Mouse (Mus musculus) kidney, postnatal 25 days (tissue): ENCODE measurements at regions not wholly inside any gene's neighbourhood (a gene's known extent, or its start where the extent isn't known, plus 50 kb on each side); places are given as distances from the start of the nearest gene placed in this dataset.

Experiments used
- DNase-seq, 2 experiments: peaks; one replicate each; pipeline ENCODE4 v3.0.0; 2021; ENCODE audit warnings: mixed read lengths in 2 of 2

DNA sequence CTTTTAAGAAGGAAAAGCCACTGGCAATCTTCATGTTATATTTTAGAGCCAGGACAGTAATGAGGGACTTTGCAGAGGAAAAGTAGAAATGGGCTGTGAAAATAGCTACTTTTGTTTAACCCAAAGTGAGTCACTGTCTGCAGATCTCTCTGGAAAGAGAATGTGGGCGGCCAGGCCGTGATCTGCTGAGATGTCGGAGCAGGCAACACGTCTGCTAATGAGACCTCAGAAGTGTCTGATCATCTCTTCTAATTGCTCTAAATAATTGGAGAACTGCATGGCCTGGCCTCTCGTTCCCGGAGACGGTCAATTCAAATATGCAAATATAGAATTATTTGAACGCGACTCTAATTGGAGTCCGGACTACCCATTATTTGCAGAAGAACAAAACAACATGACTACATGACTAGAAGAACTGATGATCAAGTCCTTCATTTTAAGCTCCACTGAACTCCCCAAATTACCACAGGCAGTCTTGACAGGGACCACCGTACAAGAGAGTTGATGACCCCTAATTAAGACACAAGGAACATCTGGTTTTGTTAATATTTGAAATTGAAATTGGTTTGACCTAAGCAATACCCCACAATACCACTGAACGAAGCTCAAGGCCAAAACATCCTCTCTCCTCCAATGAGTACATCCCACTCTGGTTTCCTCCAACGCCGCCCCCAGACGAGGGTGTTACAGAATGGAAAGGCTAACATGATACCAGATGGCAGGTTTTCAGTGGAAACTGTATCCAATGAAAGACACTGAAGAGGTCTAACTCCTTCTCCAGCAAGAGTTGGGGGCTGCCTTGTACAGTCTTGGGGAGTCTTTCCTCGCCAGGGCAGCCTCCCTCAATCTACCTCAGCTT lies 290.4 kb upstream of the Runx1 start:
- no peak for DNase-seq

DNA sequence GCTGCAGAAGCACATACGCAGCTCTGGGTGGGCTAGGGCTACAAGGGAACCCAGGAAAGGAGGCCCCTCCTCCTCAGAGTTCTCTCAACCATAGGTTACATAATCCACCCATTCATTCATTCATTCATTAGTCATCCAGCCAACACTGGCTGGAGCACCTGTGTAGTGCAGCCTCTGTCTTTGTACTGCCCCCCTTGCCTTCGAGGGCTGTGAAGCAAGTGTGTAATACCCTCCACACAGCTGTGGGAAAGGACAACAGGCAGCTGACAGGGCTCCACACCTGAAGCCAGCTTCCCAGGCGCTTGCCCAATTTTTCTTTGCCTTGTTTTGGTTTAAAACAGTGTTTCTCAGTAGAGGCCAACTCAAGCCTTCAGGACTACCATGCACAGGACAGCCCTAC lies 285.0 kb upstream of the Runx1 start:
- no peak for DNase-seq

DNA sequence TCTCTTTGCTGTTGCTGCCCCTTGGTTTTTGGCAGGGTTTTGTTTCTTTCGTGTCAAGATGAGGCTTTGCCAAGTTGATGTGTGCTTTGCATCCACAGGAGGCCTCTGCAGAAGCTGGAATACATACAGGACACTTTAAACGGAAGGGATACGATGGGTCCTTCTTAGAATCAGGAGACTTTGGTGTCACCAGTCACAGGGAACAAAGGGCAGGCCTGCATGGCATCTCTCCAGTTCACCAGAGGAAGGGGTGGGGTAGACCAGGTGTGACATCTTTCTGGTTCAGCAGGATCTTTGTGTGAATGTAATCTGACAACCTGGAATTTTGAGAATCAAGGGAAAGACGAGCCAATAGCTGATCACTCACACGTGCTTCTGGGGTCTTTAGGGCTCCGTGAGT lies 284.5 kb upstream of the Runx1 start:
- DNase-seq: no peak

DNA sequence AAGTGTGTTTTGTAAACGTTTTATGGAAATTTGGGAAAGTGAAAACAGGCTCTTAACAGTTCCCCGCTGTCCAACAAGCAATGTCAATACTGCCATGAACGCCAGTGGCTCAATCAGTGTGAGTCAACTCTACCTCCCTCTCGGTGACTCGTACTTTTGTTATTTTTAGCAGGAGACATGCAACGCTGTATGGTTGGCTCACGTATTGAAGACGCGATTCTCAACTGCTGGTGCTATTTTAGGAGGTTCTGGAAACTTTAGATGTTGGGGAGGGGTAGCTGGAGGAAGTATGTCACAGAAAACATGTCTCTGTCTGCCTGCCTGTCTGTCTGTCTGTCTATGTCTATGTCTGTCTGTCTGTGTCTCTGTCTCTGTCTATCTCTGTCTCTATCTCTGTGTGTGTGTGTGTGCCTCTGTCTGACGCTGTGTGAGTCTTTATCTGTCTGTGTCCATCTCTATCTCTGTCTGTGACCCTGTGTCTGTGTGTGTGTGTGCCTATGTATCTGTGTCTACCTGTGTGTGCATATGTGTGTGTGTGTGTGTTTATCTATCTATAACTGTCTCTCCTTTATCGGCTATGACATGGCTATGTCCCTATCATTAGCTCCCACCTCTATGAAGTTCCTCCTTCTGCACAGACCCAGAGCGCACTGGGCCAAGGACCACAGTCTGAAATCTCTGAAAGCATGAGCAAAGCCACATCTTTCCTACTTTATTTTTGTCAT lies 283.9 kb upstream of the Runx1 start:
- no peak for DNase-seq

DNA sequence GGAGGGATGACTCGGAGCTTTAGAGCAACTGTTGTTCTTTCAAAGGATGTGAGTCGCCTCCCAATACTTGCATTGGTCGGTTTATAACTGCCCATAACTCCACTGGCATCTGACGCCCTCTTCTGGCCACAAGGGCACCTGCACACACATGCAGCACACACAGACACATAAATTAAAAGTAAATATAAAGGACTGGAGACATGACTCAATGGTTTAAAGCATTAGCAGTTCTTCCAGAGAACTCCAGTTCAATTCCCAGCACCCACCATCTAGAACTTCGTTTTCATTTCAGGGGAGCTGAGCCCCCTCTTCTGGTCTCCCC lies 281.5 kb upstream of the Runx1 start:
- no peak for DNase-seq

DNA sequence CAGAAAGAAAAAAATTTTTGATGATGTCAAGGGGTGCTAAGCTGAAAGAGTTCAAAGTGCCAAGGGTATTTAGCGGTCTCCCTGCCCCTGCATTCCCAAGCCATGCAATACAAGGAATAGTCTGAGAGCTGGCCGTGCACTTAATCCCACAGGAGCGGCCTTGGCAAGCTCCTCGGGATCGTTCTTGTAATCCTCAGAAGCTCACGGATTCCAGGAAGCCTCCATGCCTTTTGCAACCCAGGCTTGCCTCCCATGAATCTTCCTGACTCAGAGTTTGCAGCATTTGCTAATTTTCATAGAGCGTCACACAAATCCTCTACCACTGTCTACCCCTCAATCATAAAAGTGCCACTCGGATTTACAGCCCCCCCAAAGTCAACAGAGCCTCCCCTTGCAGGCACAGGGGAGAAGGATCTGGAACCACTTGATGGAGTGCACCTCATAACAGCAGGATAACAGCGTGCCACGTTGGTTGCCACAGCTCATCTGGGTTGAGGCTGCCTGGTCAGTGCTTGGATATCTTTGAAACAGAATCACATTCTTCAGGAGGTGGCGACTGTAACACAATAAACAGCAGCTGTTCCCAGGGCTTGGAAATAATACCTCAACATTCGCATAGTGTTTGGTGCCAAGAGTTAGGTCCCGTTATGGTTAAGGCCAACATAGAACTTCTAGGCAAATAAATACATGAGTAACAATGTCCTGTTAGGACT lies 281.0 kb upstream of the Runx1 start:
- DNase-seq: peak; percentile 24 to 50

DNA sequence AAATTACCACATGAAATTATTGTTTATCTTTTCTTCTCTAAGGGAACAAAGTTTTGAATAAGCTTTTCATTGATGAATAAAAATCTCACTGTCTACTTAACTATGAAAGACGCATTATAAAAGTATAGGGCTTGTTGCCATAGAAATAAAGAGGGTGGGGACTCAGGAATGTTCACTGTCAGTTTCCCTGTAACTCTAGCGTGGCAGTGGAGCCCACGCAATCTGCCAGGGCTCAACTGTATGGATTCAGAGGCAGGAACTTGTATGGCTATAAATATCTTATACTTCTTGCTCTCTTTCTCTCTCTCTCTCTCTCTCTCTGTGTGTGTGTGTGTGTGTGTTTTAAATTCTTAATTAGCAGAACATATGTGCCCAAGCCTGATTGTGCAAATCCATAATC lies 276.2 kb upstream of the Runx1 start:
- DNase-seq: no peak

DNA sequence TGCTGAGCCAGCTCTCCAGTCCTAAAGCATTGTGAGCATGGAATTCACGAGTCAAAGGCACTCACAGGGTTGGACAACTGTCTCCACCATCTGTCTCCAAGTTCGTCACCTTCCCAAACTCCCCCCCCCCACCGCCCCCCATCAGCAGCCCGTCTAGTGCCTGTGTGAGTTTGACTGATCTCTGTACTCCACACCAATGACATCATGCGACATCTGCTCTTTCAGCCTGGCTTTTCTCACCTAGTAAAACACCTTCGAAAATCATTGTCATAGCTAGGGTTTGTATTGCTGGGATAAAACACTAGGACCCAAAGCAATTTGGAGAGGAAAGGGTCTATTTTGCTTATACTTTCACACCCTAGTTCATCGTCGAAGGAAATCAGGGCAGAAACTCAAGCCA lies 272.1 kb upstream of the Runx1 start:
- DNase-seq: no peak

DNA sequence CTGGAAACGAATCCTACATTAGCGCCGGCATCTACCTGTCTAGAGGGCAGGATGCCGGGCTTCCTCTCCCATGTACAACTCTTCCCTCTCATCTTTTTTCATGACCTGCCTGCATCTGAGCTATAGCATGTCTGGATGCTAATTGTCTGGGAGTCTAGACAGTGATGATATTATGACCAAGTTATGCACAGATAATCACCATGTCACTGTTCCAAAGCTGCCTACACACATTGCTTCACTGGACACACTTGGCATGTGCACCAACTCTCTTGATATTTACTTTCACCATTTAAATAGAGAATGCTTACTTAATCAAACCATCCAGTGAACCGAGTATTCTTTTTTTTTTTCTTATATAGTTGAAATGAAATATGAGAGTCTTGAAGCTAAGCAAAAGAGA lies 270.2 kb upstream of the Runx1 start:
- no peak for DNase-seq

DNA sequence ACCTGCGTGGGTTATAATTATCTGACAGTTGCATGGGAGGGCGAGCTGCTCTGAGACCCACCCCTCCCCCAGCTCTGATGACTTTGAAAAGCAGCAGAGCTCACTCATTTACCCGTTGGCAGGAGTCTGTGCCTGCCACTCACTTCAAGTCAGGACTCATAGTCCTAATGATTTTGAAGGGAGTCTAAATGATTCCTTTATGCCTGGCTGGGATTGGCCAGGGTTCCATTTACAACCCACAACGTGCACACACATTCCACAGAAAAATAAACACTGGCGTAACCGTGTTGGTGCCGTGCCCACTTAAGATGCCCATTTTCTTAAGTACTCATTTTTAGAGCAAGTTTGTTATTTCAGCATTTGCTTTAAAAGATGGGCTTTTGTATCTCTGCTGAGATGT lies 266.8 kb upstream of the Runx1 start:
- no peak for DNase-seq

DNA sequence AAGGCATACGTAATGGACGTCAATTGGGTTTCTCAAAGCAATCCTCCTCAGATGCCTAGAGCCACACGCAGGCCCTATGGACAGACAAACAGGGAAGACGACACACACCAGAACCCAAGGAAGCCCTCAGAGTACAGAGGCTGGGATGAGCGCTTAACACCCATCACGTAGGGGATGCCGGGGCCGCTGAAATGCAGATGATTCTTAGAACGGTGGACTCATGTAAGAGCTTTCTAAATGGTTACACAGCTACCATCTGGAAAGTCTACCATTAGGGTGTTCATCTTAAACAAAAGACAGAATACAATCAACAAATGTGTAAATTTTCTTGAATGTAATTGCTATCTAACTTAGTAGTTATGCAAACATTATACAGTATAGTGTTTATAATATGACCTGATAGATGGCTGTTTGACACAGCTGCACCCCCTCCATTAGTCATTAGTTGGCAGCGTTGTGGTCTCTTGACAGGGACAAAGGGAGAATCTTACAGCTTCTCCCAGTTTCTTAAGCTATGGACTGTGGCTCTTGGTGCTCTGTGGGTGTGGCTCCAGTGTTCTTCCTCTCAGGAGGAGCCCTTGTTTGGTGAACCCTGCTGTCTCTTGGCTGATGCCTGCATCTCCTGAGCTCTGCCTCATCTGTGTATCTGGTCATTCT lies 259.4 kb upstream of the Runx1 start:
- DNase-seq: no peak

DNA sequence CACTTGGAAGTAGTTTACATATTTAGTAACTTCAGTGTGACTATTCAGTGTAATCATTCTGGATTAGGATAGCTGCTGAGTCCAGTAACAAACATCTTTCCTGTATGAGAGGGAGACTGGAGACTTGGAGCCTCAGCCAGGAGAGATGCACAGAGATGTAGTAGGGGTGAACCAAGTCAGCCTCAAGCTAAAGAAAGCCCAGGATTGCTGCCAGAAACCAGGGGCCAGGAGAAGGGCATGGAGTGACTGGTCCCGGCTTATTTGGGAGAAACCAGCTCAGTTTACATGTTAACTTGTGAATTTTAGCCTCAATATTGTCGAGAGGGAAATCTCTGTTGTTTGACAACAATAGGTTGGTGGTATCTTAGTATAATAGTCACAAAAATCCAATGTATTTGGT lies 257.8 kb upstream of the Runx1 start:
- DNase-seq: no peak

DNA sequence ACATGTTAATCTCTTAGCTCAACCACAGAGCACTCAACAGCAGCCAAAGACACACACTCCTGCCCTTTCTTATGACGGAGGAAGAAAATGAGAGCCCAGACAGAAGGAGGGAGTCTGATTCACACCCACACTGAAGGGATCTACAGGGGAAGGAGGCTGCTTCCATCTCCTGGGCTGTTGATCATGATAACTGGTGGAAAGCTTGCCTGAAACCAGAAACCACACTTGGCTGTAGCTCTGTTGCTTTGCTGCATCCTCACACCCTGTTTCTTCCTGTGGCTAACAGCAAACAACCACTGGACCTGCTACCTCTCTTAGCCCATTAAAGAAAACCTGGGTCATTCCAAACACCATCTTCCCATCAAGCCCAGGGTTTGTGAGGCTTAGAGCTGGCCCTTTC lies 257.2 kb upstream of the Runx1 start:
- DNase-seq: no peak

DNA sequence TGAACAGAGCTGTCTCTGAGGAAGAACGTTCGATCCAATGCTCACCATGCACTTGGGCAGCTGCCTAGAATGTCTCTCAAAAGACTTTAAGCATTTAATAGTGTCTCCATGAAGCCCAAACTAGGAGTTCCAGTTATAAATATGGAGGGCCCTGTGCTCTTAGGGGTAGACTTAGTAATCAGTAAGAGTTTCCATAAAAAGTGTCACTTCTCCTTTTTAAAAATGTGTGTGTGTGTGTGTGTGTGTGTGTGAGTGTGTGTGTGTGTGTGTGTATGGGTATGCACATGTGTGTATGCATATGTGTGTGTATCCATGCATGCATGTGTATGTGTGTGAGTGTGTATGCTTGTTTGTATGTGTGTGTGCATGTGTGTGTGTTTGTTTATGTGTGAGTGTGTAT lies 255.6 kb upstream of the Runx1 start:
- no peak for DNase-seq

DNA sequence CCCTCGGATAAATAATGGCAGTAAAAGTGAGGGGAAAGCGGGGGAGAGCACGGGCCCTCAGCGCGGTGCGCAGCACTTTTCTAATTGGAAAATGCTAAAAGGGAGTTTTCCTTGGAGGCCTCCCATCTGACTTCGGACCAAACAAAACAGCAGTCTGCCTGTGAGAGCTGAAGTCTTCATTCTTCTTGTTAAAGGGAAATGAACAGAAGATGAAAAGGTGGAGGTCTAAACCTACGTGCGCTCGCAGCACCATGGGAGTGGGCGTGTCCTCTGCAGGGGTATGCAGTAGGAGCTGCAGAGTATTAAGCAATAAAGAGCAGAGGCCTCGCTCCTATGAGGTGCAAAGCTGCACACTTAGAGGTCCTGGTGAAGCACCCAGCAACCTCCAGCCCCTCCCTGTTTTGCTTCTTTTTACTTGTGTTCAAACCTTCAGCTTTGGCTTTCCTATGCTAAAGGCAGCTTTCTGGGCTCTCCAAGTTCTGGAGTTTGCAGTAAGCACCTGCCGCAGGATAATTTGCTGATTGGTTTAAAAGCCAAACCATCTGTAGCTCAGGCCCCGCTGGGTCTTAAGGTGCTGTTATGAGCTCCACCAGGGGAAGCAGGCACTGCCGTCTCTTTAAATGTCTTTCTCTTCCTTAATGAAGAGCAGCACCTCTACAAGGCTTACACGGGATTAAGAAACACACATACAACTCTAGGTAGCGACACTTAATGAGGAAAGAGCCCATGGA lies 253.9 kb upstream of the Runx1 start:
- peak; percentile 44 to 64 for DNase-seq

DNA sequence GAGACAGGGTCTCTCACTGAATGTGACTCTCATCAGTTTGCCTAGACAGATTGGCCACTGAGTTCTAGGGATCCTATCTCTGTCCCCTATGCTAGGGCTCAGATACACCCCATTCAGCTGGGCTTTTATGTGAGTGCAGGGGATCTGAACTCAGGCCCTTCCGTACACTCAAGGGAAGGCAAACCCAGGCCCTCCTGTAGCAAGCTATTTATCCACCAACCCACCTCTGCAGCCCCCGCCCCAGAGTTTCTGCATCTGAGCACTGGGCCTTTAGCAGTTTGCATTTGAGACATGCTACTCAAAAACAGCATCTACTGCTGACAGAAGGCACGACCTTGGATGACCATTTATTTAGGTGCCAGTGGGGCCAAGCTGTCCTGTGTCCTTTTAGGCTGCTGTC lies 253.0 kb upstream of the Runx1 start:
- DNase-seq: no peak

DNA sequence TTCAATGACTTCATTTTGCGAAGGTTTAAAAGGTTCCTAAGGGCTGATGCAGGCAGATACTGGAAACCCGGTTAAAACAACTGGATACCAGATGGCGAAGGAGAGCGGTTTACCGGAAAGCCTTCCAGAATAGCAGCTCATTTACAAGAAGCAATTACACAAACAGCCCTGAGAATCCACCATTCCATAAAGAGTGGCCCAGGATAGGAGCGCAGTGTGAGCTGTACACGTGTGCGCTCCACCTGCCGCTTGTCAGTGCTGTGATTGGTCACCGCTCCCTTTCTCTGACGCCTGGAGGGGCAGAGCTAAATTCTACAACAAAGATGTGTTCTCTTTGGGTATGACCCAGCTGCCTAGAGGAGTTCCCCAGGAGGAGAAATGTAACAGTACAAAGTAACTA lies 249.5 kb upstream of the Runx1 start:
- no peak for DNase-seq

DNA sequence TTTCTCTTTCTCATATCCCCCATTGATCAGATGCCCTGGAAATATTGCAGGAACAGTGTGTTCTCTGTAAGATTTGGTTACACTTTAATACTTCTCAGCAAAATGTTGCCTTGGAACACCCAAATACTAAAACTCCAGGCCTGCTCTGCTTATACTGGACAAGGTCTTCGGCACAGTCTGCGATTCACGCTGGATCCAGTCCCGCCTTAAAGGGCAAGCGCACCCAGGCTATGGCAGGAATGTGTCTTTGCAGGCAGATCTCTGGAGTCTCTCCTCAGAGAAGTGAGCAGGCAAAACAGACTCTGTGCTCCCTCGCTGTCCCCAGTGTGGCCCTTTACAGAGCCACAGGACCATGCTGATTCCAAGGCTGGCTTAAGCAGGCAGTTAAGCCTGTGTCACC lies 246.2 kb upstream of the Runx1 start:
- DNase-seq: peak; percentile 39 to 54

DNA sequence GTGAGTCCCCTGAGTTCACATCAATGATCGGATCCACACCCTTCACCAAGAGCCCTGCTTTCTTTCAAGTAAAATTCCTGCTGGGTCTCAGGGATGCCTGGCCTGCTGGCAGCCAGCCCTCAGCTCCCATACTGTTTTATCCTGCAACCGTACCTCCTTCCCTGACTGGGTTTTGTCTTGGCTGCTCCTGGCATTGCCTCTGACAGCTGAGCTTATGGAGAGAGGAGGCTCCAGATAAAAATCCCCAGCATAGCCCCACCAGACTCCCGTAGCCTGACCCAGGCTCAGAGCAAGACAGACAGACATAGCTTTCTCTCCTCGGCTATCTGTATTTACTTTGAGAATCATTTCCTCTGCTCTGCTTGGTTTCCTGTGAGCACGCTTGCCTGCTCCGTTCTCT lies 245.8 kb upstream of the Runx1 start:
- DNase-seq: no peak

DNA sequence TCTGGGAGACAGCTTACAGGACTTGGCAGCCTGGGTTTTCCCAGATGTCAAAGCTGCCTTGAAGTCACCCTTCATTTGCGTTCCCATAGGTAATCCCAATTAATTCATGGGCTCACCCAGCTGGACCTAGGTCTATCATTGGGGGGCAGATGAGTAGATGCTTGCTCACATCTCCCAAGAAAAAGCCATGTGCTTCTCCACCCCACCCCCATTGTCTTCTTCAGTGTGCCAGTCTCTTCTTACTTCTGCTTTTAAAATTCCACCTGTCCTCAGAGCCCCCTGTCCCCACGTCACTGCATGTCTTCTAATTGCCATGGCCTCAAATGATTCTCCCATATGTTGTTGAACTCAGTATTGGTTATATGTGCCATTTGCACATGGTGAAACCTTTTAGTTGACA lies 240.9 kb upstream of the Runx1 start:
- no peak for DNase-seq

DNA sequence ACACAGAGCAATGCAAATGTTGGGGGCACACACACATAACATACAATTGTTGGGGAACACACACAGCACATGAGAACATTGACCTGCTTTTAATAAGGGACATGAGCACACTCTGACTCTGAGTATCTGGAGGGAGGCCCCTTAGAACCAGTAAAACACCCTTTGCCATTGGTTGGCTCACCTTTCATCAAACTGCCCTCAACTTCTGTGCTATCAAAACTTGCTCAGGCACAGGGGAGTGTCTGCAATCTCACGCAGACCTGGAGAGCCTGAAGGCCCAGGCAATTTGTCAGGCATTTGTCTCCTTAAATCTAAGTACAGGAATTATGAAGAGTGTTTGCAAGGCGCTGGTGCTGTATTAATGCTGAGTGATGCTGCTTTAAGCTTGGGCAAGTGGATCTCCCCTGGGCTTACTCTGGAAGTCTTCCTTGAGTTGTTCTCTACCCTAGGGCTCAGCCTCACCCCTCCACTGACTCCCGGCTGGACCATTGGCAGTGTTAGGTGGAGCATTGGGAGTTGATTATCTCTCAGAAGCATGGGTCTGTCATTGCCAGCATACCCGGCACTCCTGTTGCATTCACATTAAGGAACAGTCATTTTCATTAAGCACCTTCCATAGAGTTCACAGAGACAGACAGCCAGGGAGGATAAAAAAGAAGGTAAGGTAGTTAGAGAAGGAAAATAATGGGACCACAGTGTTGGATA lies 235.7 kb upstream of the Runx1 start:
- no peak for DNase-seq

DNA sequence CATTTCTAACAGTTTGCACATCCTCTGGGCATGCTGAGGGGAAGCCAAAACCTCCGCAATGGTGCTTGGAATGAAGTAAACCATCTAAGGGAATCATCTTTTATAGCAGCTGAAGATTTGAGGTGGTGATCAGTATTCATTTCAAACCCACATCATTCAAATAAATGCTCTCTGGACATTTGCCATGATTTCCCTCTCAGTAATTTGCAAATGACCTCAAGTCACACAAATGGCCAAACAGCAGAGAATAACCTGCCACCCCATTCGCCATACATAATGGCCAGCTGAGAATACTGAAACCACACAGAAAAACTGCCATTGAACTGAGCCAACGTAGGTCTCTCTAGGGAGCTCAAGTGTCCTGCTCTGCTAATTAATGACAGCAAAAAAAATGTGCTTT lies 230.3 kb upstream of the Runx1 start:
- no peak for DNase-seq
